Mouse (Mus musculus): ENCODE measurements around the gene Pla2g3.

The Pla2g3 gene

GRCm38 (mm10) chr11:3537711-3538110 lies 49.6 kb downstream of the Pla2g3 start:
- no peak for DNase-seq (ENCODE audit: low read depth)

- peak; percentile 41 for DNase-seq (ENCODE audit: low read depth)
These were observed 50.3 kb downstream of the Pla2g3 start for GRCm38 (mm10) chr11:3538341-3538740.

- peak; percentile 97 for DNase-seq (ENCODE audit: low read depth)
These were observed 51.2 kb downstream of the Pla2g3 start for GRCm38 (mm10) chr11:3539111-3539825.

- peak; percentile 60 for DNase-seq (ENCODE audit: low read depth)
These were observed 51.7 kb downstream of the Pla2g3 start for GRCm38 (mm10) chr11:3539826-3540196.

DNA sequence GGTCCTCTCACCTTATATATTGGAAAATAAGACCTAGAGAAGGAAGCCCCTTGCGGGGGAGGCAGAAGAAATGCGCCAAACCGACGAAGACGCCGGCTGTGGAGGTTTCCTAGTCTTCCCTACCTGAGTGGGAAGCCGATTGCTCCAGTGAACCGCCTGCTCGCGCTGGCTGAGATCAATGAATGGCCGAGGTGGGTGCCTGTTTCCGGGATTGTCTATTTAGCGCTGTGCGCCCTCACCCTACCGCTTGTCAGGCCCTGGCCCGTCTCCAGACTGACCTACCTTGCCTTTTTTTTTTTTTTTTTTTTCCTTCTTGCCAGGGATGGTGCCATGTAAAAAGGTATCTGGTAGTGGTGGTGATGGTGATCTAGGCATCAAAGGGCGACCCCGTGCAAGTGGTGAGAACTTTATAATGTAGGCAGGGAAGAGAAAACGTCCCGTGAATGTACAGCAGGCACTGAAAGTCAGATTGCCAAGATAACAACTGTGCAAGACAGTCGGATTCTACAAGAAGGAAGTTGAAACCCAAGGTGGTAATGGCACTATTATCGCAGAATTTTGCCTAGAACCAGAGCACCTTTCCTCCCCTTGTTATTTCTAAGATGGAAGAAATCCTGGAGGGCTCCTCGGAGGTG lies 52.5 kb downstream of the Pla2g3 start, which contains the start of gene Smtn:
Gene Smtn, minus strand, starts transcription at position 162 of the 635 bp plus-strand sequence.
- DNase-seq (ENCODE audit: low read depth): no peak

GRCm38 (mm10) chr11:3541932-3542331 lies 53.8 kb downstream of the Pla2g3 start:
- no peak for DNase-seq (ENCODE audit: low read depth)

DNA sequence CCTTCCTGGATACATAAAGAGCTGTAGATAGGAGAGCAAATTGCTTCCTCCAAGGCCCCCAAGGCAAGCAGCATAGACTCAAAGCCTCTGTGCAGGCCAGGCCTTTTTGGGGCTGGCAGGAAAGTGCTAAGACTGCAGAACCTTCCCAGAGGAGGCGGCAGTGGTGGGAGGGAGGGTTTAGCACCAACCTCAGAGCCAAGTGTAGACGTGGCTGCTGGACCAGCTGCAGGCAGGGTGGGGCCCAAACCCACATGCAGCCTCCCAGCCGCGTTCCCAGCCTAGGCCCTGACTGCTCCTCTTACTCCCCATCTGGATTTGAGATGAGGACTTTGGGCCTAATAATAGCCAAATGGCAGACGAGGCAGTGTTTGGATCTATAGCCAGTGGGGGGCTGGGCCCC lies 54.9 kb downstream of the Pla2g3 start:
- DNase-seq (ENCODE audit: low read depth): peak; percentile 93

- no peak for DNase-seq (ENCODE audit: low read depth)
These were observed 56.3 kb downstream of the Pla2g3 start for GRCm38 (mm10) chr11:3544409-3544808.

DNA sequence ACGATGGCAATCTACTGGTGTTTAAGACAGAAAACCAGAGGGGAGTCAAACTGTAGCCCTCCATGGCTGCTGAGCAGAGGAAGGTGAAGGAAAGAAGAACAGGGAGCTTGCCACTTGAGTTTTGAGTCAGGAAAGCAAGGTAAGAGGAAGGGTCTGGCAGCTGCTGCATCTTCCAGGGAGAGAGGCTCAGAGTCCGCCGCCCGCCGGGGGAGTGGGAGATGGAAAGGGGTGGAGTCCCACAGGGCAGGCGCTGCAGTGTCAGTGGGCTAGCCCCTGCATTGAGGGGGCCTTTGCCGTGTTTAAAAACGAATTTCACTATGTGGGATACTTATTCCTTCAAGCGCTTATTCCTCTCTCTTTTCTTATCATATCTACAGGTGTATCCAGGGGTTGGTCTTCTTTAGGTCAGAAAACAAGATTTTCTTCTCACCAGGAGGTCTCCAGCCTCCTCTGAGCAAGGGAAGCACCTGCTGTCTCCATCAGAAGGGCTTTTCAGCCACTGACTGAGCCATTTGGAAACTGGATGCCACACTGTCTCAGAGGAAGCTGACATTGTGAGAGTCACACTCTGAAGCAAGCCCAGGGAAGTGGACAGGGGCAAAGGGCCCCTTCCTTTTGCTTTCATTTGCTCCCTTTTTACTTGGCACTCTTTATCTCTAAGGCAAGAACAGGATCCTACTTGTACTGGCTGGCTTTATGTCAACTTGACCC lies 57.6 kb downstream of the Pla2g3 start:
- no peak for DNase-seq (ENCODE audit: low read depth)

DNA sequence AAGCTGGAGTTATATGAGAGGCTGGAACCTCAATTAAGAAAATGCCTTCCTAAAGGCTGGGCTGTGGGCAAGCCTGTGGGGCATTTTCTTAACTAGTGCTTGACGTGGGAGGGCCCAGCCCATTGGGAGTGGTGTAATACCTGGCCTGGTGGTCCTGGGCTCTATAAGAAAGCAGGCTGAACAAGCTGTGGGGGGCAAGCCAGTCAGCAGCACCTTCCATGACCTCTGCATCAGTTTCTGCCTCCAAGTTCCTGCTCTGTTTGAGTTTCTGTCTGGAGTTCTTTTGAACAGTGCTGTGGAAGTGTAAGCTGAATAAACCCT lies 58.1 kb downstream of the Pla2g3 start:
- DNase-seq (ENCODE audit: low read depth): no peak

DNA sequence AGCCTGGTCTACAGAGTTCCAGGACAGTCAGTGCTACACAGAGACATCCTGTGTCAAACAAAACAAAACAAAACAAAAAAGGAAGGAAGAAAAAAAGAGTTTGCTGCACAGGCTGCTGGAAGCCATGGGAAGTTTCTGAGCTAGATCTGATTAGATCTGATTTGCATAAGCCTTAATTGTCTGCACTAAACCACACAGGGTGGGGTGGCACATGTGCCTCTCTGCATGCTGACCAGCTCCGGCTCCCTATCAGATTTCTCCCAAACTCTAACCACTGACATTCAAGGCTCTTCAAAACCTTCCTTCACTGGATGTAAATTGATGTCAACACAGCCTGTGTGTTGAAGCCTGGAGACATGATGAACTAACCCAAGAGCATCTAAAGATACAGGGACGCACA lies 59.0 kb downstream of the Pla2g3 start:
- DNase-seq (ENCODE audit: low read depth): no peak

GRCm38 (mm10) chr11:3547969-3548368 lies 59.9 kb downstream of the Pla2g3 start:
- DNase-seq (ENCODE audit: low read depth): peak; percentile 70

DNA sequence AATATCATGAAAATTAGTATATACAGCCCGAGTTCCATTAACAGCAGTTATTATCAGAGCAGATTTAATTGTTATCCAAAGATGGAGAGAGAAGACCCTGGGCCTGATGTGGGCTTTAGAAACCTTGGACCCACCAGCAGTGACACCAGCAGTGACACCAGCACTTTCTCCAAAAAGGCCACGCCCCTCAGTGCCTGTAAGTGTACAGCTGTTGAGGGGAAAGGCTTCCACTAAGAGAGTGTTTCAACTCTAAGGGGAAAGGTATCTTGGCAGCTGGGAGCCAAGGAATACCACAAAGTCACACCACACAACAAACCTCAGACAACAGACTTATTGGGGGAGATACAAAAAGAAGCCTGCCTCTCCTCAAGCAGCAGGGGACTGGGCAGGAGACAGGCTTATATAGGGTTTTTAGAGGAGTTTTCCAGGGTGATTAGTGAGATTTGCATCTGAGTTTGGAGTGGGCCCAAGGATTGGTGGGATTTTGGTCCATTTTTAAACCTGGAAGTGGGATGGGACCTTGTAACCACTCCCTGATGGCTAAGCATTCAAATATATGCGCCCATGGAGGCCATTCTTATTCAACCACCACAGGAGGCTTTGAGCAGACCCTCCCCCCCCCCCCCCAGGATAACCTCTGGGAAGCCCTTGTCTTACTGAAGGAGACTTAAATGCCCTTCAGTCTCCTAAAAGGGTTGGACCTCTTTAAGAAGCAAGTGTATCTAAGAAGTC lies 60.6 kb downstream of the Pla2g3 start:
- DNase-seq (ENCODE audit: low read depth): no peak
